Comparison of ENCODE assay signal across 10 mouse cellular contexts in the genomic region with DNA sequence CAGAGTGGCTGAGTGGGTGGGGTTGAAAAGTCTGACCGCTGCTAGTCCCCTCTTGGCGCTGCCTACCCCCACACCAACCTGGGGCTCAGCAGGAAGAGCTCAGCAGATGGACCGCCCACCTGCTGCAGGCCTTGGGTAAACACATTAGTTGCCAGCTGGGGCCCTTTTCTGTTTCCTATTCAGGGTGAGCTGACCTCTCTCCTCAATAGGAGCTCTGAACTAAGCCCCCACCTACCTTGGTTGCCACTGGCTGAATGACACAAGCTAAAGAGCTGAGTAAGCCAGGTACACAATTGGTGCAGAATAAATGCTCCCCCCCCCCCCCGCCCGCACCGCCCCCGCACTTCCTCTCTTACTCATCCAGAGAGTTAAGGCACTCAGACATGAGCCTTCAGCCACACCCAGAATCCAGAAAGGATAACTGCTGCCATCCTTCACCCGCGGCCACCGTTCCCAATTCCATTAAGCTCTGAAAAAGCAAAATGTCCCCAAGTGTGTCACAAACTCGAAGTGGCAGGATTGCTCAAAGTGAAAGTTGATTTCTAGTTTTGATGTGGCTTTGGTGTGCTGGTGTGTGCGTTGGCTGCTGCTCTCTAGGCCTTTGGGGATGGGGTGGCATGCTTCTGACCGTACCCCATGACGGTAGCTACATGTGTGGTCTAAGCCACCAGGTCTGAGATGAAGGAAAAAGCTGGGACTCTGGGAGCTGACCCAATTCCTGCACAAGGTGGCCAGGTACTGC. TPM values are rescaled to one million over a fixed set of nuclear protein-coding genes. Genes with fewer than 3 reads are reported as not detected.
DNase-seq lines count a peak whose midpoint lies in the region; ATAC-seq and TF ChIP-seq lines count a peak whose summit lies in the region.
"Had no signal": no experiment of that assay in that cellular context is flagged by ENCODE, and none has a peak within 500 bp of the region (broad histone marks: within the 10 kb centered on the region; RNA-seq: fewer than 3 reads in every experiment).

No protein-coding gene starts in this region.

- no peak for TF ChIP-seq EP300 in liver, postnatal 0 days (IDR thresholded peaks at IDR 0.05; ENCODE audit: low read depth)

- peaks cover 10% of the 10 kb centered on the region; the same call in 1 of the 2 replicates for H3K4me1 ChIP-seq in intestine, embryonic 15.5 days (replicated peaks)
- H3K4me1 ChIP-seq in intestine, embryonic 16.5 days (ENCODE audit: control insufficient read depth, insufficient read depth, low read length): peaks cover 8% of the 10 kb centered on the region
- H3K4me1 ChIP-seq in liver, postnatal 0 days (ENCODE audit: insufficient read depth): peaks cover 10% of the 10 kb centered on the region

- H3K36me3 ChIP-seq in intestine, embryonic 15.5 days: no peaks in the 10 kb centered on the region
- no peaks in the 10 kb centered on the region for H3K36me3 ChIP-seq in intestine, embryonic 16.5 days (ENCODE audit: control insufficient read depth, insufficient read depth, low read length)
- no peaks in the 10 kb centered on the region for H3K36me3 ChIP-seq in liver, postnatal 0 days (replicated peaks; ENCODE audit: insufficient read depth, low read length)
- H3K36me3 ChIP-seq: lung, embryonic 15.5 days had no signal

- no peak overlapping the region for H3K4me3 ChIP-seq in intestine, embryonic 15.5 days (replicated peaks)
- H3K4me3 ChIP-seq in intestine, embryonic 16.5 days (ENCODE audit: low read length): no peak overlapping the region
- no peak overlapping the region for H3K4me3 ChIP-seq in liver, postnatal 0 days (ENCODE audit: low read depth, low read length)
- H3K4me3 ChIP-seq: lung, embryonic 15.5 days had no signal

- H3K27ac ChIP-seq in intestine, embryonic 15.5 days: no peak overlapping the region
- H3K27ac ChIP-seq in intestine, embryonic 16.5 days (ENCODE audit: low read length): no peak overlapping the region
- no peak overlapping the region for H3K27ac ChIP-seq in liver, postnatal 0 days (ENCODE audit: low read depth)
- H3K27ac ChIP-seq: lung, embryonic 15.5 days had no signal

- no peaks in the 10 kb centered on the region for H3K9me3 ChIP-seq in intestine, embryonic 15.5 days
- no peaks in the 10 kb centered on the region for H3K9me3 ChIP-seq in intestine, embryonic 16.5 days (ENCODE audit: control insufficient read depth, low read length)
- H3K9me3 ChIP-seq in liver, postnatal 0 days (ENCODE audit: low read length): no peaks in the 10 kb centered on the region
- H3K9me3 ChIP-seq: lung, embryonic 15.5 days had no signal

- WGBS in intestine, embryonic 15.5 days: 31% methylated on average over 14 of the region's 14 CpGs
- WGBS in intestine, embryonic 16.5 days: 23% methylated on average over 14 of the region's 14 CpGs
- WGBS in liver, postnatal 0 days (ENCODE audit: insufficient replicate concordance): 29% methylated on average over 13 of the region's 14 CpGs

- ATAC-seq in intestine, embryonic 15.5 days: peak; percentile 47; the same call in 1 of the 2 replicates
- ATAC-seq in intestine, embryonic 16.5 days: no peak
- peak; percentile 18; the same call in 1 of the 2 replicates for ATAC-seq in liver, postnatal 0 days

- TF ChIP-seq CTCF in liver, postnatal 0 days (IDR thresholded peaks at IDR 0.05; ENCODE audit: low read depth): no peak

- peak; percentile 67 for DNase-seq in CD4-positive, CD25-positive, alpha-beta regulatory T cell, adult 2 months (ENCODE audit: low read depth, low spot score)
- peak; percentile 13 to 76 for DNase-seq in cerebellum, postnatal 10 days
- DNase-seq in liver, postnatal 0 days: no peak
- DNase-seq in layer of hippocampus, adult 9-11 months: no peak
- no peak for DNase-seq in Muller cell, postnatal 12 days (ENCODE audit: inconsistent ontology term)
- DNase-seq in kidney, adult 8-10 months: no peak
- DNase-seq: kidney, postnatal 36 days had no signal

- H3K27me3 ChIP-seq in intestine, embryonic 15.5 days (replicated peaks): no peaks in the 10 kb centered on the region
- H3K27me3 ChIP-seq in intestine, embryonic 16.5 days (replicated peaks; ENCODE audit: control insufficient read depth, insufficient read depth, low read length): no peaks in the 10 kb centered on the region
- H3K27me3 ChIP-seq in liver, postnatal 0 days (ENCODE audit: insufficient read depth, low read length): no peaks in the 10 kb centered on the region
- H3K27me3 ChIP-seq: lung, embryonic 15.5 days had no signal

- H3K4me2 ChIP-seq in intestine, embryonic 15.5 days (replicated peaks): no peak overlapping the region
- no peak overlapping the region for H3K4me2 ChIP-seq in intestine, embryonic 16.5 days (ENCODE audit: low read depth, low read length)
- peak overlapping the region; percentile 35; the same call in 1 of the 2 replicates for H3K4me2 ChIP-seq in liver, postnatal 0 days (ENCODE audit: low read depth, low read length)
- H3K4me2 ChIP-seq: lung, embryonic 15.5 days had no signal

- no peak overlapping the region for H3K9ac ChIP-seq in intestine, embryonic 15.5 days
- H3K9ac ChIP-seq in intestine, embryonic 16.5 days (ENCODE audit: low read depth, low read length): no peak overlapping the region
- H3K9ac ChIP-seq in liver, postnatal 0 days (replicated peaks): no peak overlapping the region
- H3K9ac ChIP-seq: lung, embryonic 15.5 days had no signal

RNA-seq across cellular contexts. Expression of gene Gpr142, which starts 9.1 kb away (rescaled TPM):
- polyA plus RNA-seq in intestine, embryonic 15.5 days (2015; fragmentation: Nextera tagmentation; extraction: Ambion mirVana): 0.21 and 0.51 TPM in 2 replicates
- 0.20 and 0.43 TPM in 2 replicates for polyA plus RNA-seq in intestine, embryonic 16.5 days (2015; fragmentation: Nextera tagmentation; extraction: Ambion mirVana)
- polyA plus RNA-seq in liver, postnatal 0 days (2015; fragmentation: Nextera tagmentation; extraction: Ambion mirVana): not detected in 2 replicates
- polyA plus RNA-seq: lung, embryonic 15.5 days had no signal

RNA-seq across cellular contexts. Expression of gene Btbd17, which starts 12.1 kb away (rescaled TPM):
- polyA plus RNA-seq in intestine, embryonic 15.5 days (2015; fragmentation: Nextera tagmentation; extraction: Ambion mirVana): 1.4 and 1.5 TPM in 2 replicates
- polyA plus RNA-seq in intestine, embryonic 16.5 days (2015; fragmentation: Nextera tagmentation; extraction: Ambion mirVana): 0.71 and 0.87 TPM in 2 replicates
- polyA plus RNA-seq in liver, postnatal 0 days (2015; fragmentation: Nextera tagmentation; extraction: Ambion mirVana): not detected in 2 replicates

RNA-seq across cellular contexts. Expression of gene Kif19a, which starts 42.7 kb away (rescaled TPM):
- polyA plus RNA-seq in intestine, embryonic 15.5 days (2015; fragmentation: Nextera tagmentation; extraction: Ambion mirVana): 0.33 and 0.45 TPM in 2 replicates
- polyA plus RNA-seq in intestine, embryonic 16.5 days (2015; fragmentation: Nextera tagmentation; extraction: Ambion mirVana): 0.15 and 0.51 TPM in 2 replicates
- 0.11 and 0.13 TPM in 2 replicates for polyA plus RNA-seq in liver, postnatal 0 days (2015; fragmentation: Nextera tagmentation; extraction: Ambion mirVana)

RNA-seq across cellular contexts. Expression of gene Gprc5c, which starts 43.1 kb away (rescaled TPM):
- 15.5 and 16.0 TPM in 2 replicates for polyA plus RNA-seq in intestine, embryonic 15.5 days (2015; fragmentation: Nextera tagmentation; extraction: Ambion mirVana)
- 10.5 and 10.9 TPM in 2 replicates for polyA plus RNA-seq in intestine, embryonic 16.5 days (2015; fragmentation: Nextera tagmentation; extraction: Ambion mirVana)
- 23.2 and 24.9 TPM in 2 replicates for polyA plus RNA-seq in liver, postnatal 0 days (2015; fragmentation: Nextera tagmentation; extraction: Ambion mirVana)

Comparison
In these comparisons a context has a peak if more than half of its experiments do, and no peak if none do; other contexts are left out.
1. DNase-seq: peak in CD4-positive, CD25-positive, alpha-beta regulatory T cell, adult 2 months (single experiment) and cerebellum, postnatal 10 days (2 of 2); none in liver, postnatal 0 days (single experiment), layer of hippocampus, adult 9-11 months (single experiment), Muller cell, postnatal 12 days (single experiment) and kidney, adult 8-10 months (0 of 2).